Mouse (Mus musculus) liver, embryonic 15.5 days (tissue): ENCODE measurements around the gene Ifit2. TPM values are rescaled to one million over a fixed set of nuclear protein-coding genes. Genes with fewer than 3 reads are reported as not detected.
"Not testable (repeated sequence)": the region's sequence is repeated elsewhere in the genome, so short reads cannot be mapped to it uniquely, and the experiment has no call there.

Source experiments
- ATAC-seq: fragments of 200-750 bp; cut with Nextera tagmentation; 2 replicates; pipeline ENCODE4 v1.8.0; 2017; ENCODE audit warnings: moderate number of reproducible peaks, mild to moderate bottlenecking, moderate library complexity; ENCODE audit not compliant: insufficient read depth
- H3K27ac ChIP-seq: fragments of 300-500 bp; sonication (generic); replicated peaks from 2 replicates; pipeline ENCODE4 v1.5.1; 2015; ENCODE audit warnings: mild to moderate bottlenecking, inconsistent platforms
- H3K27me3 ChIP-seq: fragments of 300-500 bp; sonication (generic); 2 replicates; pipeline ENCODE4 v1.6.1; 2015; ENCODE audit warnings: mild to moderate bottlenecking, inconsistent platforms
- H3K36me3 ChIP-seq: fragments of 300-500 bp; sonication (generic); replicated peaks from 2 replicates; pipeline ENCODE4 v1.6.1; 2015; ENCODE audit warnings: moderate library complexity, mild to moderate bottlenecking, inconsistent platforms
- H3K4me1 ChIP-seq: fragments of 300-500 bp; sonication (generic); replicated peaks from 2 replicates; pipeline ENCODE4 v1.6.1; 2015; ENCODE audit warnings: inconsistent platforms
- H3K4me2 ChIP-seq: fragments of 300-500 bp; sonication (generic); 2 replicates; pipeline ENCODE4 v1.6.1; 2015; ENCODE audit warnings: moderate library complexity, mild to moderate bottlenecking, inconsistent platforms
- H3K4me3 ChIP-seq: fragments of 300-500 bp; sonication (generic); replicated peaks from 2 replicates; pipeline ENCODE4 v1.5.1; 2015; ENCODE audit warnings: mild to moderate bottlenecking, inconsistent platforms
- H3K9ac ChIP-seq: fragments of 300-500 bp; sonication (generic); 2 replicates; pipeline ENCODE4 v1.6.1; 2015; ENCODE audit warnings: moderate library complexity, mild to moderate bottlenecking, inconsistent platforms
- H3K9me3 ChIP-seq: fragments of 300-500 bp; sonication (generic); replicated peaks from 2 replicates; pipeline ENCODE4 v1.6.1; 2016; ENCODE audit warnings: inconsistent platforms
- WGBS: fragments of 180-500 bp; shearing (Covaris S2); methylation state at CpG from one replicate; pipeline ENCODE4 v1.1.7; 2015; ENCODE audit warnings: mixed read lengths; ENCODE audit not compliant: insufficient replicate concordance; 5-methylcytosine and 5-hydroxymethylcytosine counted together
- polyA plus RNA-seq: library from polyadenylated mRNA; unstranded; fragments of >200 nt; fragmentation: Nextera tagmentation; extraction: Ambion mirVana; gene quantifications from 2 replicates; pipeline ENCODE4 v1.2.1, GENCODE M21; 2015

Gene Ifit2
- polyA plus RNA-seq, 1 experiment from 2014 or later: 3.0 TPM

DNA sequence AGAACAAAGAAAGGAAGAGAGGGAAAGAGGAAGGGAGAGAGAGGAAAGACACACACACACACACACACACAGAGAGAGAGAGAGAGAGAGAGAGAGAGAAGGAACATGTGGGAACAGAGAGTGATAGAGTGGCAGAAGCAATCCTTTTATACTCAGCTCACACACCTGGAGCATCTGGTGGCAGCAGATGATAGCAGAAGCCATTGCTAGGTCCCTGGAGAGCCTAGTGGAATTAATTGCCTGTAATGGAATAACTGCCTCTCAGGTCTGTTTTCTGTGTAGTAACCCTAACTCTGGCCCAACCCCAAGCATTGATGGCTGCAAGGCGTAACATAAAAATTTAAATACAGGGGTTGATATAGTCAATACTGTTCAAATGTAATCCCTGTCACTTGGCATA lies 20.6 kb downstream of the Ifit2 start:
- no peak overlapping the region for H3K4me2 ChIP-seq
- H3K9me3 ChIP-seq: no peaks in the 10 kb centered on the region
- no peaks in the 10 kb centered on the region for H3K36me3 ChIP-seq
- no peak overlapping the region for H3K9ac ChIP-seq
- no peaks in the 10 kb centered on the region for H3K4me1 ChIP-seq
- no peak overlapping the region for H3K27ac ChIP-seq
- ATAC-seq: no peak
- H3K27me3 ChIP-seq: no peaks in the 10 kb centered on the region
- no peak overlapping the region for H3K4me3 ChIP-seq
- 63% methylated on average over 1 of the region's 1 CpGs for WGBS

GRCm38 (mm10) chr19:34573650-34574049 lies 23.2 kb downstream of the Ifit2 start:
- no peak overlapping the region for H3K4me3 ChIP-seq
- no peaks in the 10 kb centered on the region for H3K27me3 ChIP-seq
- H3K36me3 ChIP-seq: no peaks in the 10 kb centered on the region
- no peaks in the 10 kb centered on the region for H3K9me3 ChIP-seq
- ATAC-seq: no peak
- no peak overlapping the region for H3K4me2 ChIP-seq
- no peak overlapping the region for H3K27ac ChIP-seq
- no peaks in the 10 kb centered on the region for H3K4me1 ChIP-seq
- WGBS: 75% methylated on average over 5 of the region's 5 CpGs
- H3K9ac ChIP-seq: no peak overlapping the region

DNA sequence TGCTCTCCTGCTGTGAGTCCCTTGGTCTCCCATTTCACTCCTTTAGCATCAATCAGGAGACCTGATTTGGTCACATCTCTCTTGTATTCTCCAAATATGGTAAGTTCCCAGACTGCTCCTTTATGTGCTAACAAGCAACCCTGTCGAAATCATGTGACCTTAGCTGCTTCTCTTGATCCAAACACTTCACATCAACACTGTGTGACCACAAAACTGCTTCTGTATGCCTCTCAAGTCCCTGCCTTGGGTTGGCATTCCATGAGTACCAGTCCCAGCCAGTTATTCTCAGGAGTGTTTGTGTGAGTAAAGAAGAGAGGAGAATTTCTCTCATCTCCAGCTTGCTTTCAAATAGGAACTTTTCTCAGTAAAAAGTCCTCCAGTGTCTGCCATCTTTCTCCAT lies 26.6 kb downstream of the Ifit2 start:
- no peaks in the 10 kb centered on the region for H3K36me3 ChIP-seq
- no peak for ATAC-seq
- no peaks in the 10 kb centered on the region for H3K4me1 ChIP-seq
- no peaks in the 10 kb centered on the region for H3K27me3 ChIP-seq
- H3K4me2 ChIP-seq: no peak overlapping the region
- H3K4me3 ChIP-seq: no peak overlapping the region
- 50% methylated on average over 1 of the region's 1 CpGs for WGBS
- no peak overlapping the region for H3K27ac ChIP-seq
- no peak overlapping the region for H3K9ac ChIP-seq
- H3K9me3 ChIP-seq: no peaks in the 10 kb centered on the region

GRCm38 (mm10) chr19:34582696-34583095 lies 32.2 kb downstream of the Ifit2 start:
- not testable (repeated sequence) for ATAC-seq, H3K36me3 ChIP-seq, H3K4me1 ChIP-seq, H3K27me3 ChIP-seq, H3K4me3 ChIP-seq, H3K9me3 ChIP-seq, H3K9ac ChIP-seq, H3K4me2 ChIP-seq, H3K27ac ChIP-seq
- 62% methylated on average over 2 of the region's 2 CpGs for WGBS

DNA sequence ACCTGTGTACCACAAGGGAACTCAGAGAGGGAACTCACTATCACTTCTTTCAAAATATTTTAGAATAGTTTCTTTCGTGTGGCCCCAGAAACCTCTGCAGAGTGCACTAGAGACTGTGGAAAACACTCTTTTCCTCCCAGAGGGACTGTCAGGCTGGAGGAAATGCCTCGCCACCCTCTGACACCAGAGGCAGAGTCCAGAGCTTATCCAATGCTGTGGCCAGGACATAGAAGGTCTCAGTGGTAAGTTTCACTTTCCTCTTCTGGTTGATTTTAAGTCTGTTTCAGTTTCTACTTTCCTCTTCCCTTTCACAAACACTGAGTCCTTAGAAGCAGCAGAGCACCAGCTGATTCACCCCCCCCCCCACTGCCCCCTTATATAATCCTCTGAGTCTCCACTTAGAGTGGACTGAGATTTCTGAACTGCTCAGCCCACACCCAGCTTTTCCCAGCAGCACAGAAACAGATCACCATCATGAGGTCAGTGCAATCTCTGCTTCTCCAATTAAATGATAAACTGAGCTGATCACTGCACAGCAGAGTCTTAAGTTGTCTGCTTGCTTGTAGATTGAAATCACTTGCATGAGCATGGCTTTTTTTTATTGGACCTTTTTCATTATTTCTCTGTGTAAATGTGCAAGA lies 32.8 kb downstream of the Ifit2 start, which contains the start of gene Ifit3:
Gene Ifit3, plus strand, starts transcription at position 406 of the 641 bp plus-strand sequence.
- H3K36me3 ChIP-seq, H3K4me1 ChIP-seq, H3K27ac ChIP-seq, H3K4me2 ChIP-seq, H3K9me3 ChIP-seq, H3K27me3 ChIP-seq, H3K4me3 ChIP-seq, H3K9ac ChIP-seq: not testable (repeated sequence)
- ATAC-seq: peak; percentile 49; the same call in 1 of the 2 replicates
- WGBS: 30% methylated on average over 2 of the region's 2 CpGs

- H3K9ac ChIP-seq, H3K27ac ChIP-seq, H3K27me3 ChIP-seq, H3K36me3 ChIP-seq, ATAC-seq, H3K4me3 ChIP-seq, H3K9me3 ChIP-seq, H3K4me1 ChIP-seq, H3K4me2 ChIP-seq: not testable (repeated sequence)
- 51% methylated on average over 5 of the region's 5 CpGs for WGBS
Observed at GRCm38 (mm10) chr19:34585740-34586458, 35.4 kb downstream of the Ifit2 start.

GRCm38 (mm10) chr19:34587898-34588692 lies 37.6 kb downstream of the Ifit2 start:
- H3K27me3 ChIP-seq, H3K4me2 ChIP-seq, H3K9ac ChIP-seq, H3K9me3 ChIP-seq, H3K27ac ChIP-seq, H3K4me1 ChIP-seq, H3K36me3 ChIP-seq, H3K4me3 ChIP-seq: not testable (repeated sequence)
- peak; percentile 29; the same call in 1 of the 2 replicates for ATAC-seq
- WGBS: 51% methylated on average over 7 of the region's 12 CpGs

DNA sequence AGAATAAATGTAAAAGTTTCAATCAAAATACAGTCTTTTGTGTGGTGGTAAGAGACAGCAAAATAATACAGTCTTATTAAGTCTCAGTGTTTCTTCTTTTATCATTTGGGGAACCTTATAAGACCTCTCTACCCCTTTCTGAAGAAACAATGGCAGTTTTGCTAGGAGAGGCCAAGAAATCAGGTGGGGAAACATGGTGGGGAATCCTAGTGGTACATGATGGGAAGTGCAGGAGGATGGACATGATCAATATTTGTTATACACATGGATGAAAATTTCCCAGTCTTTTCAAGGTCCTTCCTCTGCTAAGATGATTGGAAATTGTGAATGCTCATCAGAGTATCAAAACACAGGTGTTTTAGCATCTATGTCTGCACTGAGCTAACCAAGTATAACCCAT lies 38.5 kb downstream of the Ifit2 start:
- Histone ChIP-seq H3K4me3 (no peak overlapping the region), H3K9ac (no peak overlapping the region), H3K9me3 (no peaks in the 10 kb centered on the region), H3K27me3 (no peaks in the 10 kb centered on the region), H3K36me3 (no peaks in the 10 kb centered on the region), H3K27ac (no peak overlapping the region), H3K4me1 (no peaks in the 10 kb centered on the region), H3K4me2 (no peak overlapping the region)
- no peak for ATAC-seq

- 53% methylated on average over 2 of the region's 2 CpGs for WGBS
- Histone ChIP-seq H3K4me1 (no peaks in the 10 kb centered on the region), H3K36me3 (no peaks in the 10 kb centered on the region), H3K27me3 (no peaks in the 10 kb centered on the region), H3K27ac (no peak overlapping the region), H3K4me3 (no peak overlapping the region), H3K9me3 (no peaks in the 10 kb centered on the region), H3K4me2 (no peak overlapping the region), H3K9ac (no peak overlapping the region)
- ATAC-seq: no peak
Observed at GRCm38 (mm10) chr19:34593456-34593855, 43.0 kb downstream of the Ifit2 start.

DNA sequence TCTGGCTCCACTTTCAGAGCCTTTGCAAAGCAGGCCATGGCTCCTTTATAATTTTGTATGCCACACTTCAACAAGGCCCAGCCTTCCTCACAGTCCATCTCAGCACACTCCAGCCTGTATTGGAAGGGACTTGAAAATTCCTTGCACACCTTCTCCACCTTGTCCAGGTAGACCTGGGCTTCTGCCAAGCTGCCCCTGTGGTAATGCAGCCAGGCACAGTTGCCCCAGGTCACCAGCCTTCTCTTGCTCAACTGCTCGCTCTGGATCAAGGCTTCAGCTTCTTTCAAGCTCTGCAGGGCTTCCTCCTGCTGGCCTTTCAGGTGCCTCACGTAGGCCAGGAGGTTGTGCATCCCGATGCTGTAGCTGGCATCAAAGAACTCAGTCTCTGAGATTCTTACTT lies 44.0 kb downstream of the Ifit2 start:
- not testable (repeated sequence) for H3K9ac ChIP-seq, H3K27ac ChIP-seq, H3K9me3 ChIP-seq, H3K4me3 ChIP-seq, H3K36me3 ChIP-seq, ATAC-seq, H3K27me3 ChIP-seq, H3K4me2 ChIP-seq, H3K4me1 ChIP-seq
- WGBS: 58% methylated on average over 3 of the region's 3 CpGs

DNA sequence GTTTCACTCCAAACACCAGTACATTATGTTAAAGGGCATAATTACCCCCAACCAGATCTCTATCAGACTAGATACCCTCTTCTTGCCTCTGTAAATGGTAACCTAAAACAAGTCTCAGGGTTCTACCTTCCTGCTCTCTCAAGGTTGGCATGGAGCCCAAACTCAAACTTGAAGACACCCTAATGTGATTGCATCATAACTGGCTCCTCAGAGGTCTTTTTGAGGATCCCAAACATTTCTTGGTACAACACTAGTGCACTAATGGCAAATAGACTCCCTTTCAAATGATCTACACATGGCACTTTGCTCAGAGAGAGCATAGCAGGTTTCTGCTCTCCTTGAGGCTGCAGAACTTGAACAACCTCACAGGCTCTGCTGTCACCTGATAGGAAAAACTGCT lies 46.3 kb downstream of the Ifit2 start:
- no peaks in the 10 kb centered on the region for H3K36me3 ChIP-seq
- no peak overlapping the region for H3K27ac ChIP-seq
- no peak overlapping the region for H3K4me2 ChIP-seq
- H3K4me1 ChIP-seq: no peaks in the 10 kb centered on the region
- no peak overlapping the region for H3K9ac ChIP-seq
- ATAC-seq: no peak
- no peaks in the 10 kb centered on the region for H3K9me3 ChIP-seq
- no peak overlapping the region for H3K4me3 ChIP-seq
- H3K27me3 ChIP-seq: no peaks in the 10 kb centered on the region
